In the genomic region with DNA sequence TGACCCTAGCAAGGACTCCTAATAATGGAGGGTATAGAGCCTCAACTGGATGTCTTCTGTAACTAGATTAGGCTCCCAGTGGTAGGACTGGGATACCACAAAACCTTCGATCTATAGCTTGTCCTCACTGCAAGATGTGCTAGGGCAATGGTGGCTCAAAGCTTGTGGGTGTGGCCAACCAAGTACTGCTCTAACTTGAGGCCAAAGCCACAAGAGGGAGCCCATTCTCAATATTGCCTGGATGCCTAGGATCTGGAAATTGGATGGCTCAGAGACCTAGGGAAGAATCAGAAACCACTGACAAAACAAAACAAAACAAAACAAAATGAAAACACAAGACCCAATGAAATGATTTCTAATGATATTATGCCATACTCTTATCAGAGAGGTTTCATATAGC, we compare ENCODE assay signal across 11 mouse cellular contexts.
DNase-seq lines count a peak whose midpoint lies in the region; ATAC-seq and TF ChIP-seq lines count a peak whose summit lies in the region.
"Had no signal": no experiment of that assay in that cellular context is flagged by ENCODE, and none has a peak within 500 bp of the region (broad histone marks: within the 10 kb centered on the region; RNA-seq: fewer than 3 reads in every experiment).

No protein-coding gene starts in this region.

- H3K9ac ChIP-seq in forebrain, embryonic 14.5 days (ENCODE audit: low read length): no peak overlapping the region
- no peak overlapping the region for H3K9ac ChIP-seq in forebrain, embryonic 13.5 days
- H3K9ac ChIP-seq in liver, adult 2 months (ENCODE audit: low read depth, low read length): no peak overlapping the region
- H3K9ac ChIP-seq in liver, embryonic 12.5 days: no peak overlapping the region
- H3K9ac ChIP-seq in limb, embryonic 14.5 days (ENCODE audit: low read depth, low read length, severe bottlenecking): no peak overlapping the region
- no peak overlapping the region for H3K9ac ChIP-seq in heart, adult 2 months (ENCODE audit: low read depth, low read length)

- H3K9me3 ChIP-seq in forebrain, embryonic 14.5 days (replicated peaks; ENCODE audit: control insufficient read depth, low read length): no peaks in the 10 kb centered on the region
- no peaks in the 10 kb centered on the region for H3K9me3 ChIP-seq in forebrain, embryonic 13.5 days (replicated peaks)
- H3K9me3 ChIP-seq in liver, embryonic 12.5 days (replicated peaks): no peaks in the 10 kb centered on the region
- H3K9me3 ChIP-seq in limb, embryonic 14.5 days (ENCODE audit: control insufficient read depth, low read length): no peaks in the 10 kb centered on the region

- WGBS in forebrain, embryonic 14.5 days: 75% methylated on average over 1 of the region's 1 CpGs
- 73% methylated on average over 1 of the region's 1 CpGs for WGBS in forebrain, embryonic 13.5 days
- 41% methylated on average over 1 of the region's 1 CpGs for WGBS in liver, adult 2 months
- WGBS in liver, embryonic 12.5 days (ENCODE audit: insufficient replicate concordance): 56% methylated on average over 1 of the region's 1 CpGs
- WGBS in limb, embryonic 14.5 days: 50% methylated on average over 1 of the region's 1 CpGs
- WGBS in heart, adult 2 months: 42% methylated on average over 1 of the region's 1 CpGs

- no peak for TF ChIP-seq POLR2A in liver, adult 2 months (IDR thresholded peaks at IDR 0.05; ENCODE audit: extremely low read depth, insufficient read depth, low read length)
- no peak for TF ChIP-seq POLR2A in limb, embryonic 14.5 days (IDR thresholded peaks at IDR 0.05; ENCODE audit: borderline replicate concordance, extremely low read depth, insufficient read depth, insufficient read length)
- no peak for TF ChIP-seq POLR2A in heart, adult 2 months (IDR thresholded peaks at IDR 0.05; ENCODE audit: insufficient read depth, low read depth, low read length)

- no peaks in the 10 kb centered on the region for H3K4me1 ChIP-seq in forebrain, embryonic 14.5 days (ENCODE audit: control insufficient read depth, insufficient read depth, low read length)
- H3K4me1 ChIP-seq in forebrain, embryonic 13.5 days: no peaks in the 10 kb centered on the region
- H3K4me1 ChIP-seq in liver, adult 2 months (ENCODE audit: control insufficient read depth, insufficient read depth, low read length): no peaks in the 10 kb centered on the region
- H3K4me1 ChIP-seq in liver, embryonic 12.5 days: no peaks in the 10 kb centered on the region
- H3K4me1 ChIP-seq in limb, embryonic 14.5 days (ENCODE audit: control insufficient read depth, insufficient read depth, low read length): no peaks in the 10 kb centered on the region
- no peaks in the 10 kb centered on the region for H3K4me1 ChIP-seq in heart, adult 2 months (ENCODE audit: control insufficient read depth, insufficient read depth, low read length)

- H3K27me3 ChIP-seq in forebrain, embryonic 14.5 days (replicated peaks; ENCODE audit: control insufficient read depth, insufficient read depth, low read length): no peaks in the 10 kb centered on the region
- H3K27me3 ChIP-seq in forebrain, embryonic 13.5 days: no peaks in the 10 kb centered on the region
- no peaks in the 10 kb centered on the region for H3K27me3 ChIP-seq in liver, adult 2 months (ENCODE audit: control insufficient read depth, insufficient read depth, low read length)
- H3K27me3 ChIP-seq in liver, embryonic 12.5 days (replicated peaks): no peaks in the 10 kb centered on the region
- no peaks in the 10 kb centered on the region for H3K27me3 ChIP-seq in limb, embryonic 14.5 days (ENCODE audit: control insufficient read depth, insufficient read depth, low read length)
- no peaks in the 10 kb centered on the region for H3K27me3 ChIP-seq in heart, adult 2 months (ENCODE audit: control insufficient read depth, insufficient read depth, low read length)

- no peak overlapping the region for H3K4me3 ChIP-seq in forebrain, embryonic 14.5 days (ENCODE audit: low read depth, low read length)
- no peak overlapping the region for H3K4me3 ChIP-seq in forebrain, embryonic 13.5 days
- no peak overlapping the region for H3K4me3 ChIP-seq in liver, adult 2 months (ENCODE audit: insufficient read depth, low read depth, low read length)
- H3K4me3 ChIP-seq in liver, embryonic 12.5 days: no peak overlapping the region
- no peak overlapping the region for H3K4me3 ChIP-seq in limb, embryonic 14.5 days (replicated peaks; ENCODE audit: low read length)
- H3K4me3 ChIP-seq in heart, adult 2 months: no peak overlapping the region

- no peak overlapping the region for H3K27ac ChIP-seq in forebrain, embryonic 14.5 days (ENCODE audit: low read depth, low read length)
- H3K27ac ChIP-seq in forebrain, embryonic 13.5 days: no peak overlapping the region
- no peak overlapping the region for H3K27ac ChIP-seq in liver, adult 2 months (replicated peaks; ENCODE audit: insufficient read depth, low read depth, low read length)
- no peak overlapping the region for H3K27ac ChIP-seq in liver, embryonic 12.5 days
- H3K27ac ChIP-seq in limb, embryonic 14.5 days (replicated peaks; ENCODE audit: low read depth, low read length): no peak overlapping the region
- no peak overlapping the region for H3K27ac ChIP-seq in heart, adult 2 months

- no peaks in the 10 kb centered on the region for H3K79me2 ChIP-seq in liver, adult 2 months (ENCODE audit: control insufficient read depth, insufficient read depth, low read length)
- H3K79me2 ChIP-seq in heart, adult 2 months (replicated peaks; ENCODE audit: control insufficient read depth, insufficient read depth, low read length): no peaks in the 10 kb centered on the region

- intact Hi-C loops in heart, adult 2 months (cut with DNase I): no loop called here

- no peaks in the 10 kb centered on the region for H3K36me3 ChIP-seq in forebrain, embryonic 14.5 days (ENCODE audit: control insufficient read depth, insufficient read depth, low read length)
- H3K36me3 ChIP-seq in forebrain, embryonic 13.5 days (ENCODE audit: poor library complexity, severe bottlenecking): no peaks in the 10 kb centered on the region
- H3K36me3 ChIP-seq in liver, adult 2 months (ENCODE audit: control insufficient read depth, insufficient read depth, low read length): no peaks in the 10 kb centered on the region
- H3K36me3 ChIP-seq in liver, embryonic 12.5 days: no peaks in the 10 kb centered on the region
- no peaks in the 10 kb centered on the region for H3K36me3 ChIP-seq in limb, embryonic 14.5 days (ENCODE audit: control insufficient read depth, insufficient read depth, low read length)
- no peaks in the 10 kb centered on the region for H3K36me3 ChIP-seq in heart, adult 2 months (ENCODE audit: control insufficient read depth, insufficient read depth, low read length)

- DNase-seq in forebrain, embryonic 14.5 days (ENCODE audit: low spot score): peak; percentile 30
- peak; percentile 13 for DNase-seq in liver, adult 2 months (ENCODE audit: extremely low read depth, low read depth, low spot score)
- DNase-seq in brain, adult 2 months (ENCODE audit: low read depth, low spot score): peak; percentile 56
- peak; percentile 13 for DNase-seq in limb, embryonic 14.5 days (ENCODE audit: low spot score)
- DNase-seq in heart, adult 11 months: no peak
- no peak for DNase-seq in heart, adult 2 months
- DNase-seq: cerebellum, adult 2 months; gastrocnemius, postnatal 14 days; thymus, adult 18-20 months had no signal

- peak; percentile 12; the same call in 1 of the 2 replicates for TF ChIP-seq CTCF in liver, adult 2 months (IDR thresholded peaks at IDR 0.05; ENCODE audit: low read depth, low read length)
- TF ChIP-seq CTCF in heart, adult 2 months (IDR thresholded peaks at IDR 0.05): no peak

- TF ChIP-seq EP300 in heart, adult 2 months (IDR thresholded peaks at IDR 0.05; ENCODE audit: insufficient read depth, low read depth, low read length): no peak

- peak; percentile 29; the same call in 1 of the 2 replicates for ATAC-seq in forebrain, embryonic 14.5 days
- ATAC-seq in forebrain, embryonic 13.5 days: no peak
- ATAC-seq in liver, embryonic 12.5 days: no peak
- no peak for ATAC-seq in limb, embryonic 14.5 days (ENCODE audit: low FRiP score, low read depth)

- no peak overlapping the region for H3K4me2 ChIP-seq in forebrain, embryonic 14.5 days (ENCODE audit: low read length)
- H3K4me2 ChIP-seq in forebrain, embryonic 13.5 days: no peak overlapping the region
- no peak overlapping the region for H3K4me2 ChIP-seq in liver, embryonic 12.5 days
- no peak overlapping the region for H3K4me2 ChIP-seq in limb, embryonic 14.5 days (replicated peaks; ENCODE audit: low read depth, low read length, severe bottlenecking)

Comparison
In these comparisons a context has a peak if more than half of its experiments do, and no peak if none do; other contexts are left out.
1. DNase-seq: peak in forebrain, embryonic 14.5 days (single experiment), liver, adult 2 months (single experiment), brain, adult 2 months (single experiment) and limb, embryonic 14.5 days (single experiment); none in heart, adult 11 months (single experiment) and heart, adult 2 months (0 of 2).